Mouse (Mus musculus) CD4-positive, CD25-positive, alpha-beta regulatory T cell, adult 4 months (primary cell): ENCODE results near the gene Hoxc9. TPM values are rescaled to one million over a fixed set of nuclear protein-coding genes. Genes with fewer than 3 reads are reported as not detected.

Experiments used
- ATAC-seq: one replicate; pipeline ENCODE4 v1.8.0; 2017
- polyA plus RNA-seq, 2 experiments: library from polyadenylated mRNA; unstranded; fragments of 100-300 nt; shearing (Covaris generic); gene quantifications; one replicate each; pipeline ENCODE4 v1.2.1; 2017

The Hoxc9 gene
- polyA plus RNA-seq: not detected

DNA sequence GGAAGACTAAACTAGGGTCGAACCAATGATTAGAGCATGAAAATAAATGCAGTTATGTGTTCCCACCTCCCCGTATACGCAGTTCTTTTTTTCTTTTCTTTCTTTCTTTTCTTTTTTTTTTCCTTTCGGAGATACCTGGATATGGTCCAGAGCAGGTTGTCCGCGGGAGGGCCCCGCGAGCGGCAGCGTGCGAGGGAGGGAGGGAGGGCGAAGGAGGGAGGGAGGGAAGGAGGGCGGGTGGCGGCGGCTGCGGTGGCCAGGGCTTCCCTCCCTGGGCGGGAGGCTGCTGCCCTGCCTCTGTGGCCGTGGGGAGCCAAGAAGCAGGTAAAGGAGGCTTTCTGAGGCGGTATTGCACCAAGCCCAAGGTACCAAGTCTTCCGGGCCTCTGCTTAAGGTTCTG is at the start of gene Hoxc9:
Gene Hoxc9 (plus strand): TSS at position 269 of the 400 bp plus-strand sequence.
- ATAC-seq: no peak

DNA sequence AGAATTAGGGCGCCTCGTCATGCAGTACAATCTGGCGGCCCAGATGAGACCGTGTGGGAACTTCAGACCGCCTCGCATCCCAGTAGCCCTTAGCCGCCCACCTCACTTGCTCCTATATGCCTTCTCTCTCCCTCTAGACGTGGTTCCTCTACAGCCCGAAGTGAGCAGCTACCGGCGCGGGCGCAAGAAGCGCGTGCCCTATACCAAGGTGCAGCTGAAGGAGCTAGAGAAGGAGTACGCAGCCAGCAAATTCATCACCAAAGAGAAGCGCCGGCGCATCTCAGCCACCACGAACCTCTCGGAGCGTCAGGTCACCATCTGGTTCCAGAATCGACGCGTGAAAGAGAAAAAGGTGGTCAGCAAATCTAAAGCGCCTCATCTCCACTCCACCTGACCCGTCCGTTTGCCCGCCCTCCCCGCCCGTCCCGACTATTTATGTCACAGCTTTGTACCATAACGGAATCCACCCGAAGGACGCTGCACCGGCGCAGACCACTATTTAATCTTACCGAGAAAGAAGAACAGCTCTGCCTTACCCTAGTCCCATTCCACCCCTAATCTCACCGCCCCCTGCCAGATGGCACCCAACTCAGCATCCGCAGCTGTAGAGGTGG is 49.1 kb upstream of the Hoxc9 start:
- no peak for ATAC-seq

DNA sequence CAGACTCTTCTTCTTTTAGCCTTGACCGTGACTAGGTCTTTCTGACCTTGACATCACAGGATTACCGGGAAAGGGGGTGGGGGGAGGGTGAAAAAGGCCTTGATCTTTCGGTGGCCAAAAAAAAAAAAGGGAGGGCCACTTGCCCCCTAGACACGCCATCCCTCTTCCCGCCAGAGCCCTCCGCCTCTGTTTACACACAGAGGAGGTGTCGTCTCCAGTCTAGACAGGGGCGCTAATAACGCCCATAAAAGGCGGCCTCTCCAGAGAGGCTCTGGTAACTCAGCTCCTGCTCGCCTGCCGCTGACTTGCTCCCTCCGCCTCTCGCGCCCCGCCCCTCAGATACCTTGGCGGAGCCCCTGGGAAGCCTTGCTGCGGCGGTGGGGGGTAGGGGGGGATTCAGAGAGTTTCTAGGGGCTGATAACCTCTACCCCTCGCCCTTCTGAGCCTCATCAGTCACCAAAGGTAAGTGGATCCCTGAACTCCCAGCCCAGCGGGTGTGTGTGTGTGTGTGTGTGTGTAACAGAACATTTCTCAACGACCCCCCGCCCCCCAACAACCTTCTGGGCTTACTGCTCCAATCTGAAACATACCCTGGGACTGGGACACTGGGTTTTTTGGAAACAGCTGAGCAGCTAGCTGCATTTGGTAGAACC is 44.4 kb upstream of the Hoxc9 start:
- no peak for ATAC-seq

DNA sequence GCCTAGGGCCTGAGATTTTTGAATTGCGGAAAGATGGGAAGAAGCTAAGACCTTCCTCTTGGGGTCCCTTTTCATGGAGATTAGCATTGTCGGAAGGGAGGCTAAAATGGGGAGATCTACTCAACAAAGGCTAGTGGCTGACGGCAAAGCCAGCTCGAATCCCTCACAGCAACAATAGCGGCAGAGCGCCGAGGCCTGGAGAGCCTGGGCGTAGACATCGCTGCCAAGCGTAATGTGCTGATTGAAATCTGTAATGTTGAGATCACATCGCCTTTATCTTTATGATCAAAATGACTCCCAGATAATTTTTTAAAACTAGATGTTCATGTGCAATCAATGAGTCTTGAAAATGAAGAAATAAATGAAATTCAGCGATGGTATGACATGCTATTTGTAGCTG is 41.8 kb upstream of the Hoxc9 start:
- no peak for ATAC-seq

DNA sequence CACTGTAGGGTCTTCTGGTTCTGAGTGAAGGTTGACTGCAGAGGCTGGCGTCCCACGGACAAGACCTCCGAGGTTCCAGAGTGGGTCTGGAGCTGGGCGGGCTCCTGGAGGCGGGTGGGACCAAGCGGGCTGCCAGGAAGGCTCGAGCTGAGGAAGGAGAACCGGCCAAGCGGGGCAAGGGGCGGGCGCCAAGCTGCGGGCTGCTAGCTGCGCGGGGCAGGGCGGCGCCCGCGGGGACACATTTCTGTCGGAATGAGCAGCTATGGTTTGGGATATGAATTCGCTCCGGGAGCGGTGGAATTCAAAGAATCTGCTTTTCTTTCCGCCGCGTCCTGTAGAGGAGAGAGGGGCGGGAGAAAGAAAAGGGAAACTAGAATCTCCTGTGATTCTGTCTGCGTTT is 41.3 kb upstream of the Hoxc9 start:
- no peak for ATAC-seq

DNA sequence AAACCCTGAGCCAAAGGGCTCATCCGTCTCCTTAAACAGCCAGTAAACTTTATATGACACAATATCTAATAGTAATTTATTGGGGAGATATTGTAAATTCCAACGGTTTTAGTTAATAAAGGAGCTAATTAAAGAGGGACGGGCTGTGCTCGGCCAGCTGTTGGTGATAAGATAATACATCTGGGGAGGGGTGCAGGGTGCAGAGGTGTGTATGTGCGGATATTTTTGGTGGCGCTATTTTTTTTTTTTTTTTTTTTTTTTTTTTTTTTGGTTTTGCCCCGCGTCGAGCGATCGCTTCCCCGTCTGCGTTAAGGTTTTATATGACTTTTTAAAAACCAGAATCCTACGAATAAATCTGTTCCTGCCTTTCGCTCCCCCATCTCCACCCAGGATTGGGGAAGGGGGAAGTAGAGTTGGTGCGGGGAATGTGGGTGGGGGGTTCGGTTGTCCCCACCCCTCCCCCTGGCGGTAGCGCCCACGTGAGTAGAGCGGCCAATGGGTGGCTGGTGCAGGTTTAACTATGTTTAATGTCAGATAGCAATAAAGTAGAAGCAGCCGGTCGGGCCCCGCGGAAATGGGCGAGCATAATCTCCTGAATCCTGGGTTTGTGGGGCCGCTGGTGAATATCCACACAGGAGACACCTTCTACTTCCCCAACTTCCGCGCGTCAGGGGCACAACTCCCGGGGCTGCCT is 39.8 kb upstream of the Hoxc9 start, which contains the start of gene Hoxc12:
Gene Hoxc12 (plus strand): TSS at position 479 of the 694 bp plus-strand sequence.
- no peak for ATAC-seq

DNA sequence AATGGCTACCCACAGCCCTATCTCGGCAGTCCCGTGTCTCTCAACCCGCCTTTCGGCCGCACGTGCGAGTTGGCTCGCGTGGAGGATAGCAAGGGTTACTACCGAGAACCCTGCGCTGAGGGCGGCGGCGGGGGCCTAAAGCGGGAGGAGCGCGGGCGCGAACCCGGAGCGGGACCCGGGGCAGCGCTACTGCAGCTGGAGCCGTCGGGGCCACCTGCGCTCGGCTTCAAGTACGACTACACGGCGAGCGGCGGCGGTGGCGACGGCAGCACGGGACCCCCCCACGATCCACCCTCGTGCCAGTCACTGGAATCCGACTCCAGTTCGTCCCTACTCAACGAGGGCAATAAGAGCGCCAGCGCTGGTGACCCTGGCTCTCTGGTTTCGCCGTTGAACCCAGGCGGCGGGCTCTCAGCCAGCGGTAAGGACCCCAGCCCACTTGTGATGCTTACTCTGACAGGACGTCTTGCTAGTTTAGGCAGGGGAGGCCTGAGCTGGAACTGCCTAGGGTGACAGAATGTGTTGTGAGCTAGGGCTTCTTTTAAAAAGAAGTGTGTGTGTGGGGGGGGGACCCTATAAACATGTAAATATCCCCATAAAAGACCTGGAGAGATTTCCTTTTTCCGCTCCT is 39.1 kb upstream of the Hoxc9 start:
- ATAC-seq: no peak

DNA sequence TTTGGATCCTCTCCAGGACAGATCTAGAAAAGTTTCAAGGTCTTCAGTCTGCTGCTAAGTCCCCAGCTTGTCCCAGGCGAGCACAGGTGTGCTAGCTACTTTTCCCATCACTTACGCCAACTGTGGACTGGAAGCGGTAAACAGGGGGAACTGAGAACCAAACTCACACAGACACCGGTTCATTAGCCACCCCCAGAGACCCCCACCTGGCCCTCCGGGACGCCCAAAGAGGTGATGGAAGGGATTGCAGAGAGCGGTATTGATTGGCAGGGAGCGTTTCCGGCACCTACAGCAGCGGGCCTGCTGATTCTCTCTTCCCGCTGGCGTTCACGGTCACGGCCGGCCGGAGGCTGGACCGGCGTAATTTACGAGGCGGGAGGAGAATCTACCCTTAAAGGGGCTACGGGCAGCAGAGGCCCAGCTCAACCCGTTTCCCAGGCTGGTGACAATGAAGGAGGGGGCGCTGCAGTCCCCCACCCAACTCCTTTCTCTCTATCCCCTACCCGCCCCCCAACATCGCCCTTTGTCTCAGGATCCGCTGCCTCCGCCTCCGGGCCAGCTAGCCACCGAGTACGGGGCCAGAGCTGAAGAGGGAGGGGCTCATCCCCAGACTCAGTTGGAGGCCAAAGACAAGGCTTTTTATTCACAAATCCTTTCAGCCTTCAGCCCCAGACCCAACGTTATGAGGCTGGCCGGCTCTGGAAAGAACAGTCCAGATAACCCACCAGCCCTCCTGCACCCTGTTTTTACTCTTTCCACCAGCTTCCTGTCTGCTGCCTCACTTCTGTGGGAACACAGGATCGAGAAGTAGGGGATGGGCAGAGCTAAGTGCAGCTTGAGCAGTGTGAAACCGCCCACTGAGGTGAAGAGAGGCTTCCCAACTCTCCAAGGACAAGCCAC is 36.7 kb upstream of the Hoxc9 start:
- no peak for ATAC-seq

DNA sequence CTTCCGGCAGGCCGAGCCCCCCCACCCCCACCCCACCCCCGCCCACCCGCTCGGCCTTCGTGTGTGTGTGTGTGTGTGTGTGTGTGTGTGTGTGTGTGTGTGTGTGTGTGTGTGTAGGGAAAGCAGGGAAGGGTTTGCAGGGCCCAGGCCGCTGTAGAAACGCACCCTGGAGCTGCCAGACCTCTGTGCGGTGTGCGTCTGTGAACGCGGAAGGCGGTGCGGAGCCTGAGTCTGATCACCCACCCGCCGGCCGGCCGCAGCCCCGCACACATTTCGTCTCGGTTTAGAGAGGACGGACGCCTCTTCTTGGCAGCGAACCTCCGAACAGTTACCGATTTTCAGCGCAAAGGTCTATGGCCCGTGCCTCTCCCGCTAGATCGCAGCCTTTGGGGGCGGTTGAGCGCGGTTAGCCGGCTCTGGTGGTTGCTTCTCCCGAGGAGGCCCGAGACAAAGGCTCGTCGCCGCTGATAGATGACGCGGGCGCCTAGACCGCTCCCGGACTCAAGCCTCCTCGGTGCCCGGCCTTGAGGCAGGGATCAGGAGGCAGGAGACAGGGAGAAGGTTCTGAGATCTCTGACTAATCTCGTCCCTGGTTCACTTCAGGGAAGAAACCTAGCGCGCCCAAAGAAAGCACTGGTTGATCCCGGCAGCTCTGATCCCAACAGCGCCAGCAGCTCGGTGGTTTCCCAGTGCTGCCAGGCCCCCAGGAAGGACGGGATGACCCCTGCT is 33.3 kb upstream of the Hoxc9 start:
- ATAC-seq: no peak

DNA sequence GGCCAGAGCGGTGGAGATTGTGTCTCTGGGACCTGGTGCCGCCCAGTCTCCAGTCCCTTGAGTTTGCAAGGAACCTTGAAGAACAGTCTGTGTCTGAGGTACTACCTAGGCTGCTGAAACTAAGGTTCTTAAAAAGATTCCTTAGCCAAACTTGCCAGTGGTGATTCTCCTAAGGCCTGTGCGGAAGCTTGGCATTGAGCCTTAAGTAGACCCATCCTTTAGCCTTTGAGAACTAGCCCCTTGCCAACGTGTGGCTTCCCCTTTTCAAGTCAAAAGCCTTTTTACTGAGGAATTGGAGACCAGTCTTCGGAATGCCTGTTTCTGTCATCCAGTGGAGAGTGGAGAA is 32.8 kb upstream of the Hoxc9 start:
- ATAC-seq: no peak

DNA sequence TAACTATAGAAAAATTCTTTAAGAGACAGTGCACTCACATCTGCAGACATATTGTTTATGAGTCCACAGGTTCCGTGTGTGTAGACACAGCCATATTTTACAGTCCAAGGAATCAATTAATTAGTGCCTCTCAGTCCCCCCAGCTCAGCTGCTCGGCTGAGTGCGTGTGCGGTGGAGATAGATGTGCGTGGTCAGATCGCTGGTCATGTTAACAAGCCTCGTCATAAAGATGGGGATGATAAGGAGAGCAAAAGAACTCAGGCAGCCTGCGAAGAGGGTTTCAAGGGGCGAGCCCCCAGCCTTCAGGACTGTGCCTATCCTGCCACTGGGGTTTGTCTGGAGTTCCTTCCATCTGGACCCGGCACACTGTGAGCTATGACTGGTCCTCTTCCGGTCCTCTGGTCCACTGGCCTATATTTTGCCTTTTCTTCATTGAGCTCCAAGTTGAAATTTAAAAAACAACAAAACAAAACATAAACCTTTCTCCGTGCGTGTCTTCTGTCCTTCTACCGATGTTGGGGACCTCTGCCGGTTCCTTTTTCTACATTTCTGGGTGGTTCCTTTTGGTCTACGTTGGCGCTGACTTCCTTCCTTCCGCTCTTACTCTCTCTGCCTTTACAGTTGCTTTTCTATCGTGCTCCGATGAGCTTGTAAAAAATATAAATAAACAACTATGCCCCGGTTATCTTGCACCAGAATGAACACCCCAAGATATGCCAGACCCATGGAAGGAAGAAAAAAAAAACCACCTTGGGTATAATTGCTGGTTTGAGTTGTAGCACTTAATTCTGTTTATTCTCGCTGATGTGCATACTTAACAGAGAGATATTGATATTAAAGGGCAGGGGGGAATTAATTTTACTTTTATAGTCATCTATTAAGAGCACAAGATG is 30.8 kb upstream of the Hoxc9 start:
- no peak for ATAC-seq

DNA sequence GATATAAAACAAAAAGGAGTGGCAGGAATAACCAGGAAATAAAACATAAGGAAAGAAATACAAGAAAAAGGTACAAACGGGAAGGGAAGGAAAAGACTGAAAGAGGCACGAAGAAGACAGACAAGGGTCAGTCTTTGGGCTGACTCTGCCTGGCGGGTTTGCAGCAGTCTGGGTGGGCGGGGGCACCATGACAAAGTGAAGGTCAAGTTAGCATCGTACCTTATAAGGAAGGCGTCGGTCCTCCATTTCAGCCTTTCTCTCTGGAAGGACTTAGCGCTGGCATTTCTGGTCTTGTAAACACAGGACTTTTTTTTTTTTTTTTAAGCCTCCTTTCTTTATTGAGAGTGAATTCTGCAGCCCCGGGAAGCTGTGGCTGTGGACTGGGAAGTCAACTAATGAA is 29.0 kb upstream of the Hoxc9 start:
- ATAC-seq: no peak

DNA sequence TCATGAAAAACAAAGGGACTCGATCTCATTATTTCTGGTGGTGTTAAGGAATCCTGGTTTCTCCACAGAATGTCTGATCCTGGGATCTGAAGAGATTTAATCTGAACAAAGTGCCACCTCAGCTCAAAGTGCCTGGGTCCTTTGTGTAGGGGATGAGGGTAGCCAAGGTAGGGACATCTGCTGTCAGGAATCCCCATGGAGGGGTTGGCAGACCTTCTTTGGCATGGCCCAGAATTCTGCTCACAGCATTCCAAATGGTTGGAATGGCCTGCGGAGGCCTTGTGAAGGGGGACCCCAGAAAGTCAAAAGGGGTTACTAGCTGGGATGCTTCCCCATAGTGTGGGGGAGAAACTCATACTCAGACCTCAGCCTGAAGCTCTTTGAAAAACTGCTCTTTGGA is 27.4 kb upstream of the Hoxc9 start:
- no peak for ATAC-seq

DNA sequence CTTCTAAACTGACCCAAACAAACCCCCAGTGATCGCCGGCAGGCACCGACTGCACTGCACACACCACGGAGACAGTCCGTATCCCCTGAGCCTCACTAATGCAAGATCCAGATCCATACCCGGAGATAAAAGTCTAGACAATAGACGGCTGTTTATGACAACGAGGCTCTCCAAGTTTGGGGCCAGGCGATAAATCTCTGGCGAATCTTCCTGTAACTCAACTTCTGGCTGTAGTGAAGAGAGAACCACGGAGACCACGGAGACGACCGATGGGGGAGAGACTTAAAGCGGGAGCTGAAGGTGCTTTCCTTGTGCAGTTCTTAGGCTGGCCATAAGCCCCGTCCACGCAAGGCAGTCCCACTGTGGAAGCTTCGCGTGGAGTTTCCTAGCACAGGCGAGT is 26.5 kb upstream of the Hoxc9 start:
- ATAC-seq: no peak

DNA sequence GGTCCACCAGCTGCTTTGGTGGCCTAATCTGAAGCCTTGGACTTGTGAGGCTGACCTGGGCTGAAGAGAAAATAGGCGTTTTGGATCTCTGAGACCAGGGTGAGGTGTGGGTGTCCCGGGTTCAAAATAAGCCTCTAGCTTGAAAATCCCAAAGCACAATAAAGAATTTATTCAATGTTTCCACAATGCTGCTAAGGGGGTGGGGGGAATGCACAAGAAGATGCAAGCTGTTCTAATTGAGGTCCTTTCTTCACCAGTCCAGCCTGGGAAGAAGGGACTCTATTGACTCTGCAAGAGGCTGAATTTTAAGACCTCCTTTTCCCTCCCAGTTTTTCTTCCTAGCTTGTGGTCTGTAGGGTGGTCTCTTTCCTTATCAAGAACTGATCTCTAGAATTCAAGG is 25.4 kb upstream of the Hoxc9 start:
- no peak for ATAC-seq

DNA sequence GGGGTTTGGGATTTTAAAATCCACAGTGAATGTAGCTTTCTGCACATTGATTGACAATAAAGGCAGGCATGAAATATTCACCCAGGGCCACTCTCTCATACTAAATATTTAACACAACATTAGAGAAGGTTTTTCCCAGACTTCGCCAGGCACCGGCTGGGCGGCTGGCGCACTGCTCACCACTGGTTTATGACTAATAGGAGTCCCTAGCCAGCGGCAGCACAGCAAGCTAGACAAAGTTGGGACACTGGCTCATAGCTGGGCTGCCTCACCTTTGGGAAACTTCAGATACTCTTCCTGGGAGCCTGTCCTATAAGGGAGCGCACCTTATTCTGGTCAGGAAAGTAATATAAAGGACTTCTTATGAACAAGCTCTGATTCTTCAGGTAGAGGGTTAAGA is 22.7 kb upstream of the Hoxc9 start:
- no peak for ATAC-seq

DNA sequence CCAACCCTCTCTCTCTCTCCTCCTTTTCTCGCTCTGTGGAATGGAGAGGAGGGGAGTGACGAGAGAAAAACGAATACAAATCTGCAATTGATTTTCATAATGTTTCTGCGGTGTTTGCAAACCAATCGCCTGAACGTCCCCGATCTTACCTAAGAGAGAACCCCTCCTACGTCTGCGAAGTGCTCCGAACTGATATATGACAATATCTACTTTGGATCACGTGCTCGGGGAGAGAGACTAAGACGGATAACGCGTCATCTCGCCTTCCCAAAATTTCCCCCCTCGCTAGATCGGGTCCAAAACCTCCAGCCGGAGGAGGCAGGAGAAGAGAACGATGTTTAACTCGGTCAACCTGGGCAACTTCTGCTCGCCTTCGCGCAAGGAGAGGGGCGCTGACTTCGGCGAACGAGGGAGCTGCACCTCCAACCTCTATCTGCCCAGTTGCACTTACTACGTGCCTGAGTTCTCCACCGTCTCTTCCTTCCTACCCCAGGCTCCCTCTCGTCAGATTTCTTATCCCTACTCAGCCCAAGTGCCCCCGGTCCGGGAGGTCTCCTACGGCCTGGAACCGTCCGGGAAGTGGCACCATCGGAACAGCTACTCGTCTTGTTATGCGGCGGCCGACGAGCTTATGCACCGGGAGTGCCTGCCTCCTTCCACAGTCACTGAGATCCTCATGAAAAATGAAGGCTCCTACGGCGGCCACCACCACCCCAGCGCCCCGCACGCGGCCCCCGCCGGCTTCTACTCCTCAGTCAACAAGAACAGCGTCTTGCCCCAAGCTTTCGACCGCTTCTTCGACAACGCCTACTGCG is 21.8 kb upstream of the Hoxc9 start, which contains the start of gene Hoxc11:
Gene Hoxc11 (plus strand): TSS at position 236 of the 815 bp plus-strand sequence.
- no peak for ATAC-seq

DNA sequence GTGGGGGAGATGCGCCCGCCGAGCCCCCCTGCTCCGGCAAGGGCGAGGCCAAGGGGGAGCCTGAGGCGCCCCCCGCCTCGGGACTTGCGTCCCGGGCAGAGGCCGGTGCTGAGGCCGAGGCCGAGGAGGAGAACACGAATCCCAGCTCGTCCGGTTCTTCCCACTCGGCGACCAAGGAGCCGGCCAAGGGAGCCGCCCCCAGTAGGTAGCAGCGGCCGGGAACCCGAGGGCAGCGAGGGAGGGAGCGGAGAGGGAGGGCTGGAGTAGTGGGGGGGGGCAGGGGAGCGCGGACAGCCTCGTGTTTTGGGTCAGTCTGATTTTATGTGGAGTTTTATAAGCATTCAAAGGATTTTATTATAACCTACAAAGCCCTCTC is 21.2 kb upstream of the Hoxc9 start:
- no peak for ATAC-seq

DNA sequence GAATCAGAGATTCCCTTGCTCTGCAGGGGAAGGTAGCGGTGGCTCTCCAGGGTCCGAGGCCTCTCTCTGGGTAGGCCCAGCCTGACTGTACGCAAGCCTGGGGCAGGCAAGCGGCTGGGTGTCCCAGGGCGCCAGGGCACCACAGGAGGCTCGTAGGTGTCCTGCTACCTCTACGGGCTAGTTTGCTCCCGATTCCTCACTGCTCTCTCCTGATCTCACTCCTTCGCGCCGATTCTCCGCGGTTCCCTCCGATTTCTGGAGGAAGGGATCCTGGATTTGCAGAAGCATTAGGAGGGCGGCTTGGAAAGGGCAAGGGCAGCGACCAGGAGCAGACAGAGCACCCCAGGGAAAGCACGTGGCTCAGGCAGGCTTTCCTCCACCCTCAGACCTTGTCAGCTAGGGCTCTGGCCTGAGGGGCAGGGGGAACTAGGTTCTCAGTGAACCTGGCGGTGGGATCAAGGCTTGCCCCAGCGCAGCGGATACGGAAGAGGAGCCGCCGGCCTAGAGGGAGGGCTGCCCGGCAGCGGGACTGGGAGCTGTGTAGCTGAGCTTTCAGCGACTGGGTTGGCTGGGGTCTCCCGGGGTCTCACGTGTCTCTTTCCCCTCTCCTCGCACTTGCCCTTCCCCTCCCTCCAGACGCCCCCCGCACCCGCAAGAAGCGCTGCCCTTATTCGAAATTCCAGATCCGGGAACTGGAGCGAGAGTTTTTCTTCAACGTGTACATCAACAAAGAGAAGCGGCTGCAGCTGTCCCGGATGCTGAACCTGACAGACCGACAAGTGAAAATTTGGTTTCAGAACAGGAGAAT is 20.2 kb upstream of the Hoxc9 start:
- no peak for ATAC-seq
